Mouse (Mus musculus) cerebellum, adult 2 months (tissue): ENCODE data around the gene Grhpr. TPM values are rescaled to one million over a fixed set of nuclear protein-coding genes. Genes with fewer than 3 reads are reported as not detected.
"Not testable (repeated sequence)": the region's sequence is repeated elsewhere in the genome, so short reads cannot be mapped to it uniquely, and the experiment has no call there.

Experiments used
- DNase-seq, 2 experiments: peaks; one replicate each; pipeline ENCODE4 v3.0.0; 2021
- H3K27ac ChIP-seq: fragments of 200-500 bp; 2 replicates; pipeline ENCODE4 v1.5.1; 2012; ENCODE audit warnings: low read length, control low read depth, inconsistent platforms; ENCODE audit not compliant: insufficient read depth
- H3K27me3 ChIP-seq: fragments of 200-500 bp; 2 replicates; pipeline ENCODE4 v1.6.1; 2012; ENCODE audit warnings: inconsistent platforms, mild to moderate bottlenecking, low read length, moderate library complexity; ENCODE audit not compliant: control insufficient read depth, insufficient read depth
- H3K4me1 ChIP-seq: fragments of 200-500 bp; 2 replicates; pipeline ENCODE4 v1.6.1; 2011; ENCODE audit warnings: low read length; ENCODE audit not compliant: control insufficient read depth, insufficient read depth
- H3K4me3 ChIP-seq: fragments of 200-500 bp; replicated peaks from 2 replicates; pipeline ENCODE3; 2011; ENCODE audit warnings: mild to moderate bottlenecking, low read depth, low read length, control low read depth; ENCODE audit not compliant: insufficient read depth
- CTCF ChIP-seq: fragments of 200-500 bp; IDR thresholded peaks from 2 replicates; pipeline ENCODE4 v1.5.1; 2011; ENCODE audit warnings: low read depth, mild to moderate bottlenecking, control low read depth, low read length, moderate library complexity, borderline replicate concordance; ENCODE audit not compliant: insufficient read depth
- POLR2A ChIP-seq: fragments of 200-500 bp; IDR thresholded peaks from 2 replicates; pipeline ENCODE4 v1.6.1; 2011; ENCODE audit warnings: low read length, control low read depth, borderline replicate concordance; ENCODE audit not compliant: insufficient read depth
- WGBS: fragments of 180-500 bp; shearing (Covaris S2); methylation state at CpG from one replicate; pipeline ENCODE4 v1.1.7; 2018; 5-methylcytosine and 5-hydroxymethylcytosine counted together
- polyA plus RNA-seq: library from polyadenylated mRNA; depleted of rRNA; stranded (reverse); fragments of >200 nt; gene quantifications from 2 replicates; pipeline ENCODE4 v1.2.3, GENCODE M21; 2012

Grhpr gene
- polyA plus RNA-seq, 1 experiment, result 57.4 TPM

DNA sequence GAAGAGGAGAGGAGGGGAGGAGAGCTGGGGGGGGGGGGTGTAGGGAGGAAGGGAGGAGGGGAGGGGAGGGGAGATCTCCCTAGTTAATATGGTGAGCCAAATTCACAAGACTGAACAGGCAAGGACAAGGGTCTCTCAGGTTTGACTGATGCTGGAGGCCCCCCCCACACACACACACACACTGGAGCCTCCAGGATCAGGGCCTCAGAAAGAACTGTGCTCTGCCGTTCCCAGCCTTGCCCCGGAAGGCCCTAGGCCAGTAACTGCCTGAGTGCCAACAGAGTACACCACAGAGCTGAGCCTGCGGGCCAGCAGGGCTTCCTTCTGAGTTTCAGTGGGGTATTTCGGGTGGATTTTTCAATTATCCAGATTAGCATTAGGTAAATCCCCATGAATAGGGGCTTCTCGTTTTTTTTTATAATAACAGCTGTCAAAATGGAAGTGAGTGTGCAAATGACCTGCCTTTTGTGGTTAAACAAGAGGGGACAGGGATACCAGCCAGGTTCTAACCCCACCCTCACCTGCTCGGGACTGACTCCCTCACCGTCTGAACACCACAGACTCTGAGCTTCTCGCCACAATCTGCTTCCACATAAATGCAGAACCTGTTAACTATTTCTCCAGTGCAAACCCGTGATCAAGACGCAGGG lies 36.6 kb upstream of the Grhpr start:
- Histone ChIP-seq H3K27me3 (no peaks in the 10 kb centered on the region), H3K4me3 (no peak overlapping the region), H3K4me1 (no peaks in the 10 kb centered on the region), H3K27ac (no peak overlapping the region)
- WGBS, result 66% methylated on average over 10 of the region's 10 CpGs
- TF ChIP-seq CTCF (no peak), POLR2A (no peak)
- DNase-seq, result no peak

DNA sequence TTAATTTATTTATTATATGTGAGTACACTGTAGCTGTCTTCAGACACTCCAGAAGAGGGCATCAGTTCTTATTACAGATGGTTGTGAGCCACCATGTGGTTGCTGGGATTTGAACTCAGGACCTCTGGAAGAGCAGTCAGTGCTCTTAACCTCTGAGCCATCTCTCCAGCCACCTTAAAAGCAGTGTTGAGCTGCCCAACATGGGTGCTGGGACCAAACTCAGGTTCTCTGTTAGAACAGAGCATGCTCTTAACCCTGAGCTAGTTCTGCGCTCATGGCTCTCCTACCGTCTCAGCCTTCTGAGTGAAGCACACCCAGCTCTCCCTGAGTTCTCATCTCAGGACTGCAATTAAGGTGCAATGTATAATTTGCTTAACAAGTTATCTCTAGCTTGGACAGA lies 35.1 kb upstream of the Grhpr start:
- whole genome bisulfite sequencing, result 95% methylated on average over 2 of the region's 2 CpGs
- not testable (repeated sequence) for H3K27me3 ChIP-seq, H3K4me3 ChIP-seq, DNase-seq, H3K27ac ChIP-seq, H3K4me1 ChIP-seq

DNA sequence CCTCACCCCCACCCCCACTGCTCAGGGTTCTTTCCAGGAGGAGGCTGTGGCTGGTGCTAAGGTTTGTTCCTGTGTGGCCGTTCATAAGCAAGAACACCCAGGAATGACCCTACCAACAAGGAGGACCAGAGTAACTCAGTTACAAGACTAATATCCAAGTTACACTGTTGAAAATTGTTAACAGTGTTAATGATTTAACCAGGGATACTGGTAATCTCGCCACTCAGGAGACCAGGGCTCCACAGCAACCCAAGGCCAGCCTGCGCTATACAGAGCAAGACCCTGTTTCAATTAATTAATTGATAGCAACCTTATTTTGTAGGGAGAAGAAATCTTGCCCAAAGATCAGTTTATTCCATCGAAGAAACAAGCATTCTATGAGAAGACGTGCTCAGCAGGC lies 33.7 kb upstream of the Grhpr start:
- TF ChIP-seq POLR2A (no peak), CTCF (no peak)
- Histone ChIP-seq H3K27ac (no peak overlapping the region), H3K4me1 (no peaks in the 10 kb centered on the region), H3K4me3 (no peak overlapping the region), H3K27me3 (no peaks in the 10 kb centered on the region)
- no peak for DNase-seq
- WGBS, result 83% methylated on average over 5 of the region's 5 CpGs

DNA sequence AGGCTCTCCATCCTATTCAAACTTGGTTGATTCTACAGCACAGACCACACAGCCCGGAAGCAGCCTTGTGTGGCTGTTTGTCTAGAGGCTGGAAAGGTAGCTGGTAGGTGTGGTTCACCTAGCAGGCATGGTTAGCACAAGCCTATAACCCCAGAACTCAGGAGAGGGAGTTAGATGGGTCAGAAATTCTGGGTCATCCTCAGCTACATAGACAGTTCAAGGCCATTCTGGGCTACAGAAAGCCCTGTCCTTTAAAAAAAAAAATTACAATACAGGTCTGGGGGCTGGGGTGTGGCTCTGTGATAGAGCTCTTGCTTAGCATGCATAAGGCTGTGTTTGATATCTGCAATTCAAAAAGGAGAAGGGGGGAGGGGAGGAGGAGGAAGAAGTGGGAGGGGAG lies 32.9 kb upstream of the Grhpr start:
- WGBS, result 94% methylated on average over 1 of the region's 1 CpGs
- no peak for DNase-seq
- no peaks in the 10 kb centered on the region for H3K27me3 ChIP-seq
- H3K27ac ChIP-seq, result no peak overlapping the region
- TF ChIP-seq POLR2A (no peak), CTCF (no peak)
- no peaks in the 10 kb centered on the region for H3K4me1 ChIP-seq
- no peak overlapping the region for H3K4me3 ChIP-seq

- Histone ChIP-seq H3K27me3 (no peaks in the 10 kb centered on the region), H3K4me3 (no peak overlapping the region), H3K4me1 (no peaks in the 10 kb centered on the region), H3K27ac (no peak overlapping the region)
- DNase-seq, result no peak
- 67% methylated on average over 9 of the region's 9 CpGs for WGBS
- TF ChIP-seq CTCF, result no peak
- no peak for TF ChIP-seq POLR2A
Observed at GRCm38 (mm10) chr4:44953041-44953440, 28.2 kb upstream of the Grhpr start.

GRCm38 (mm10) chr4:44958776-44959175 lies 22.4 kb upstream of the Grhpr start:
- Histone ChIP-seq H3K27me3 (no peaks in the 10 kb centered on the region), H3K4me3 (no peak overlapping the region), H3K27ac (no peak overlapping the region), H3K4me1 (no peaks in the 10 kb centered on the region)
- WGBS, result 88% methylated on average over 9 of the region's 9 CpGs
- TF ChIP-seq CTCF (no peak), POLR2A (no peak)
- DNase-seq, result no peak

DNA sequence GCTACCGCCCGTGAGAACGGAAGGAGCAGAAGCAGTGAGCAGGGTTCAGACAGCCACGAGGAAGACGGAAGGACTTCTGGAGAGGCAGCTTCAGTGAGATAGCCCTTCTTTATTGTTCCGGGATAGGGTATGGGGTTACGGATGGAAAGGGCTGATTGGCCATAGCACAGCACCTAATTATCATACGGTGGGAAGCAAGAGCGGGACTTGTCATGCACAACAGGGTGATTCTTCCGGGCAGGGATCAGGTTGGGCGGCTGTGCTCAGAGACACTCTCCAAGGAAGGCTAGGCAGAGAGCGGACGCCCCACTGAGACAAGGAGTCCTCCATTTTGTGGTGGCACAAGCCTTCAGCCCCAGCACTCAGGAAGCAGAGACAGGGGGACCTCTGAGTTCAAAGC lies 22.0 kb upstream of the Grhpr start:
- Histone ChIP-seq H3K27ac (no peak overlapping the region), H3K4me1 (no peaks in the 10 kb centered on the region), H3K27me3 (no peaks in the 10 kb centered on the region), H3K4me3 (no peak overlapping the region)
- 90% methylated on average over 13 of the region's 13 CpGs for WGBS
- no peak for DNase-seq
- TF ChIP-seq CTCF (no peak), POLR2A (no peak)

- Histone ChIP-seq H3K4me1 (no peaks in the 10 kb centered on the region), H3K4me3 (no peak overlapping the region), H3K27me3 (no peaks in the 10 kb centered on the region), H3K27ac (no peak overlapping the region)
- no peak for TF ChIP-seq POLR2A
- TF ChIP-seq CTCF, result no peak
- WGBS, result 56% methylated on average over 11 of the region's 11 CpGs
- DNase-seq, result no peak
Observed at GRCm38 (mm10) chr4:44963156-44963555, 18.0 kb upstream of the Grhpr start.
